Mouse (Mus musculus) liver, embryonic 16.5 days (tissue): ENCODE measurements around the gene Extl1. TPM values are rescaled to one million over a fixed set of nuclear protein-coding genes. Genes with fewer than 3 reads are reported as not detected.
A peak's percentile ranks its signal among the peaks of the same experiment; 100 is the strongest.

Experiments
- ATAC-seq: fragments of 200-750 bp; cut with Nextera tagmentation; 2 replicates; pipeline ENCODE4 v1.8.0; 2017; ENCODE audit warnings: low read depth, mild to moderate bottlenecking, moderate number of reproducible peaks, moderate library complexity
- H3K27ac ChIP-seq: fragments of 300-500 bp; sonication (generic); 2 replicates; pipeline ENCODE4 v1.5.1; 2014; ENCODE audit warnings: mild to moderate bottlenecking, low read length
- H3K27me3 ChIP-seq: fragments of 300-500 bp; sonication (generic); 2 replicates; pipeline ENCODE4 v1.6.1; 2014; ENCODE audit warnings: low read depth, low read length, mixed read lengths; ENCODE audit not compliant: control insufficient read depth, insufficient read depth
- H3K36me3 ChIP-seq: fragments of 300-500 bp; sonication (generic); 2 replicates; pipeline ENCODE4 v1.6.1; 2014; ENCODE audit warnings: mild to moderate bottlenecking; ENCODE audit not compliant: control insufficient read depth, insufficient read depth
- H3K4me1 ChIP-seq: fragments of 300-500 bp; sonication (generic); 2 replicates; pipeline ENCODE4 v1.6.1; 2014; ENCODE audit warnings: low read depth, low read length, mixed read lengths; ENCODE audit not compliant: control insufficient read depth
- H3K4me2 ChIP-seq: fragments of 300-500 bp; sonication (generic); 2 replicates; pipeline ENCODE4 v1.6.1; 2014; ENCODE audit warnings: low read depth, low read length, mixed read lengths
- H3K4me3 ChIP-seq: fragments of 300-500 bp; sonication (generic); 2 replicates; pipeline ENCODE4 v1.5.1; 2014; ENCODE audit warnings: low read depth, mild to moderate bottlenecking, low read length
- H3K9ac ChIP-seq: fragments of 300-500 bp; sonication (generic); 2 replicates; pipeline ENCODE4 v1.6.1; 2014; ENCODE audit warnings: low read depth, low read length
- H3K9me3 ChIP-seq: fragments of 300-500 bp; sonication (generic); replicated peaks from 2 replicates; pipeline ENCODE4 v1.6.1; 2016; ENCODE audit warnings: low read length; ENCODE audit not compliant: control insufficient read depth
- WGBS: fragments of 180-500 bp; shearing (Covaris S2); extraction: QIAGEN DNeasy Blood & Tissue Kit; methylation state at CpG from one replicate; pipeline ENCODE4 v1.1.7; 2014; ENCODE audit not compliant: insufficient replicate concordance; 5-methylcytosine and 5-hydroxymethylcytosine counted together
- polyA plus RNA-seq: library from polyadenylated mRNA; unstranded; fragments of >200 nt; fragmentation: Nextera tagmentation; extraction: Ambion mirVana; gene quantifications from 2 replicates; pipeline ENCODE4 v1.2.1, GENCODE M21; 2015

The Extl1 gene
- polyA plus RNA-seq, 1 experiment from 2014 or later: 0.25 TPM

- H3K9ac ChIP-seq: no peak overlapping the region
- no peaks in the 10 kb centered on the region for H3K9me3 ChIP-seq
- H3K4me2 ChIP-seq: no peak overlapping the region
- ATAC-seq: no peak
- no peak overlapping the region for H3K4me3 ChIP-seq
- 24% methylated on average over 1 of the region's 1 CpGs for WGBS
- peaks cover 8% of the 10 kb centered on the region for H3K4me1 ChIP-seq
- H3K36me3 ChIP-seq: no peaks in the 10 kb centered on the region
- H3K27ac ChIP-seq: no peak overlapping the region
- H3K27me3 ChIP-seq: peaks cover 31% of the 10 kb centered on the region
Observed at GRCm38 (mm10) chr4:134374306-134374705, 9.3 kb downstream of the Extl1 start.

- H3K27ac ChIP-seq: no peak overlapping the region
- H3K36me3 ChIP-seq: no peaks in the 10 kb centered on the region
- no peak overlapping the region for H3K9ac ChIP-seq
- peaks cover 32% of the 10 kb centered on the region for H3K27me3 ChIP-seq
- H3K9me3 ChIP-seq: no peaks in the 10 kb centered on the region
- ATAC-seq: no peak
- H3K4me2 ChIP-seq: no peak overlapping the region
- H3K4me1 ChIP-seq: peaks cover 8% of the 10 kb centered on the region
- no peak overlapping the region for H3K4me3 ChIP-seq
- WGBS: 67% methylated on average over 8 of the region's 8 CpGs
Observed at GRCm38 (mm10) chr4:134373295-134373694, 10.4 kb downstream of the Extl1 start.

- peak overlapping the region; percentile 50 for H3K4me3 ChIP-seq
- no peak overlapping the region for H3K27ac ChIP-seq
- no peaks in the 10 kb centered on the region for H3K9me3 ChIP-seq
- under 1% methylated on average over 16 of the region's 16 CpGs for WGBS
- peaks cover 35% of the 10 kb centered on the region for H3K27me3 ChIP-seq
- peak; percentile 64 for ATAC-seq
- H3K36me3 ChIP-seq: no peaks in the 10 kb centered on the region
- peaks cover 8% of the 10 kb centered on the region for H3K4me1 ChIP-seq
- H3K9ac ChIP-seq: no peak overlapping the region
- peak overlapping the region; percentile 71 for H3K4me2 ChIP-seq
Observed at GRCm38 (mm10) chr4:134372294-134372747, 11.3 kb downstream of the Extl1 start.

- WGBS: 3% methylated on average over 17 of the region's 17 CpGs
- ATAC-seq: no peak
Observed at GRCm38 (mm10) chr4:134371316-134371855, 12.3 kb downstream of the Extl1 start.

GRCm38 (mm10) chr4:134370649-134371221 lies 12.9 kb downstream of the Extl1 start:
- peaks cover 35% of the 10 kb centered on the region for H3K27me3 ChIP-seq
- 4% methylated on average over 18 of the region's 18 CpGs for WGBS
- no peak for ATAC-seq
- no peaks in the 10 kb centered on the region for H3K9me3 ChIP-seq
- no peak overlapping the region for H3K4me3 ChIP-seq
- H3K27ac ChIP-seq: no peak overlapping the region
- H3K36me3 ChIP-seq: no peaks in the 10 kb centered on the region
- no peak overlapping the region for H3K9ac ChIP-seq
- peaks cover 8% of the 10 kb centered on the region for H3K4me1 ChIP-seq
- peak overlapping the region; percentile 71; the same call in 1 of the 2 replicates for H3K4me2 ChIP-seq

More at GRCm38 (mm10) chr4:134371316-134371855, 12.3 kb downstream of the Extl1 start:
- peaks cover 35% of the 10 kb centered on the region for H3K27me3 ChIP-seq
- peaks cover 8% of the 10 kb centered on the region for H3K4me1 ChIP-seq
- H3K4me3 ChIP-seq: no peak overlapping the region; the same call in 1 of the 2 replicates
- H3K9ac ChIP-seq: no peak overlapping the region
- H3K9me3 ChIP-seq: no peaks in the 10 kb centered on the region
- H3K36me3 ChIP-seq: no peaks in the 10 kb centered on the region
- peak overlapping the region; percentile 71 for H3K4me2 ChIP-seq
- H3K27ac ChIP-seq: no peak overlapping the region

- 20% methylated on average over 5 of the region's 5 CpGs for WGBS
- Histone ChIP-seq H3K9me3 (no peaks in the 10 kb centered on the region), H3K36me3 (no peaks in the 10 kb centered on the region), H3K27me3 (peaks cover 14% of the 10 kb centered on the region), H3K4me1 (no peaks in the 10 kb centered on the region; the same call in 1 of the 2 replicates), H3K4me3 (no peak overlapping the region), H3K4me2 (no peak overlapping the region), H3K9ac (no peak overlapping the region), H3K27ac (no peak overlapping the region)
- no peak for ATAC-seq
Observed at GRCm38 (mm10) chr4:134365280-134365679, 18.4 kb downstream of the Extl1 start.

- no peak for ATAC-seq
- no peak overlapping the region for H3K9ac ChIP-seq
- 10% methylated on average over 9 of the region's 9 CpGs for WGBS
- no peak overlapping the region for H3K27ac ChIP-seq
- H3K4me3 ChIP-seq: no peak overlapping the region
- H3K36me3 ChIP-seq: no peaks in the 10 kb centered on the region
- H3K27me3 ChIP-seq: no peaks in the 10 kb centered on the region; the same call in 1 of the 2 replicates
- H3K4me2 ChIP-seq: no peak overlapping the region
- peaks cover under 1% of the 10 kb centered on the region; the same call in 1 of the 2 replicates for H3K4me1 ChIP-seq
- H3K9me3 ChIP-seq: no peaks in the 10 kb centered on the region
Observed at GRCm38 (mm10) chr4:134362586-134362985, 21.1 kb downstream of the Extl1 start.

GRCm38 (mm10) chr4:134362124-134362523 lies 21.5 kb downstream of the Extl1 start:
- 48% methylated on average over 9 of the region's 9 CpGs for WGBS
- H3K27me3 ChIP-seq: no peaks in the 10 kb centered on the region; the same call in 1 of the 2 replicates

GRCm38 (mm10) chr4:134361215-134361614 lies 22.4 kb downstream of the Extl1 start:
- Histone ChIP-seq H3K36me3 (no peaks in the 10 kb centered on the region), H3K4me3 (no peak overlapping the region), H3K9ac (no peak overlapping the region), H3K4me2 (no peak overlapping the region), H3K27ac (no peak overlapping the region), H3K4me1 (peaks cover 2% of the 10 kb centered on the region; the same call in 1 of the 2 replicates), H3K9me3 (no peaks in the 10 kb centered on the region), H3K27me3 (no peaks in the 10 kb centered on the region; the same call in 1 of the 2 replicates)
- no peak for ATAC-seq
- 21% methylated on average over 5 of the region's 5 CpGs for WGBS

More at GRCm38 (mm10) chr4:134362124-134362523, 21.5 kb downstream of the Extl1 start:
- H3K9ac ChIP-seq: no peak overlapping the region
- H3K4me3 ChIP-seq: no peak overlapping the region
- no peaks in the 10 kb centered on the region for H3K9me3 ChIP-seq
- no peak overlapping the region for H3K4me2 ChIP-seq
- no peak overlapping the region for H3K27ac ChIP-seq
- no peaks in the 10 kb centered on the region for H3K36me3 ChIP-seq
- peaks cover 2% of the 10 kb centered on the region; the same call in 1 of the 2 replicates for H3K4me1 ChIP-seq
- no peak for ATAC-seq
